Comparison of ENCODE assay signal across 11 mouse cellular contexts in genomic region chr3:34486441-34487050, GRCm38 (mm10).
DNase-seq lines count a peak whose midpoint lies in the region; ATAC-seq and TF ChIP-seq lines count a peak whose summit lies in the region.
"Had no signal": no experiment of that assay in that cellular context is flagged by ENCODE, and none has a peak within 500 bp of the region (broad histone marks: within the 10 kb centered on the region; RNA-seq: fewer than 3 reads in every experiment).

No protein-coding gene starts in this region.

- peaks cover 3% of the 10 kb centered on the region; the same call in 1 of the 2 replicates for H3K4me1 ChIP-seq in kidney, adult 2 months (ENCODE audit: control insufficient read depth, insufficient read depth, low read length)
- peaks cover 13% of the 10 kb centered on the region; the same call in 1 of the 2 replicates for H3K4me1 ChIP-seq in midbrain, embryonic 11.5 days (ENCODE audit: control insufficient read depth, insufficient read depth, low read length)
- no peaks in the 10 kb centered on the region for H3K4me1 ChIP-seq in stomach, postnatal 0 days (replicated peaks; ENCODE audit: control insufficient read depth, insufficient read depth)
- H3K4me1 ChIP-seq: liver, embryonic 12.5 days had no signal

- no peaks in the 10 kb centered on the region for H3K36me3 ChIP-seq in kidney, adult 2 months (ENCODE audit: control insufficient read depth, insufficient read depth, low read length)
- no peaks in the 10 kb centered on the region for H3K36me3 ChIP-seq in midbrain, embryonic 11.5 days (ENCODE audit: control insufficient read depth, insufficient read depth, low read length)
- H3K36me3 ChIP-seq in stomach, postnatal 0 days (ENCODE audit: control insufficient read depth, insufficient read depth, low read length), result no peaks in the 10 kb centered on the region
- H3K36me3 ChIP-seq: liver, embryonic 12.5 days had no signal

- 16% methylated on average over 9 of the region's 9 CpGs for WGBS in kidney, adult 2 months
- WGBS in midbrain, embryonic 11.5 days, result 2% methylated on average over 9 of the region's 9 CpGs
- 26% methylated on average over 9 of the region's 9 CpGs for WGBS in stomach, postnatal 0 days

- TF ChIP-seq CTCF in kidney, adult 2 months (conservative IDR thresholded peaks at IDR 0.05; ENCODE audit: insufficient read depth, insufficient read length, low read depth, low read length), result no peak
- TF ChIP-seq CTCF in stomach, postnatal 0 days (IDR thresholded peaks at IDR 0.05; ENCODE audit: low read depth), result no peak

- H3K9ac ChIP-seq in midbrain, embryonic 11.5 days (ENCODE audit: low read length), result no peak overlapping the region
- H3K9ac ChIP-seq in stomach, postnatal 0 days (ENCODE audit: low read length), result no peak overlapping the region
- H3K9ac ChIP-seq: liver, embryonic 12.5 days had no signal

- no peak overlapping the region for H3K4me3 ChIP-seq in kidney, adult 2 months (ENCODE audit: insufficient read depth, low read depth, low read length)
- H3K4me3 ChIP-seq in midbrain, embryonic 11.5 days (ENCODE audit: low read depth, low read length), result no peak overlapping the region
- no peak overlapping the region for H3K4me3 ChIP-seq in stomach, postnatal 0 days (ENCODE audit: low read depth, low read length)
- H3K4me3 ChIP-seq: left cerebral cortex, adult 2 months; liver, embryonic 12.5 days had no signal

- ATAC-seq in midbrain, embryonic 11.5 days (ENCODE audit: low FRiP score), result peak; percentile 62
- ATAC-seq in stomach, postnatal 0 days (ENCODE audit: low FRiP score, low TSS enrichment), result no peak

- no peak overlapping the region for H3K27ac ChIP-seq in kidney, adult 2 months (ENCODE audit: insufficient read depth, low read depth, low read length)
- no peak overlapping the region for H3K27ac ChIP-seq in midbrain, embryonic 11.5 days (ENCODE audit: low read depth, low read length)
- H3K27ac ChIP-seq in stomach, postnatal 0 days (replicated peaks), result no peak overlapping the region
- H3K27ac ChIP-seq: left cerebral cortex, adult 2 months had no signal

- TF ChIP-seq EP300 in stomach, postnatal 0 days (optimal IDR thresholded peaks at IDR 0.05), result no peak

- peak; percentile 6 for DNase-seq in kidney, adult 2 months
- DNase-seq in kidney, adult 18-20 months, result no peak
- DNase-seq in Muller cell, postnatal 12 days (ENCODE audit: inconsistent ontology term), result peak; percentile 34
- DNase-seq in NIH3T3 (ENCODE audit: low read depth), result peak; percentile 7
- peak; percentile 86 for DNase-seq in midbrain, embryonic 11.5 days (ENCODE audit: low spot score, missing footprints)
- no peak for DNase-seq in thymus, postnatal 4 days
- no peak for DNase-seq in stomach, postnatal 0 days (ENCODE audit: low spot score)
- DNase-seq: adrenal gland, postnatal 10 days; lung, postnatal 14 days had no signal

- no peak overlapping the region for H3K4me2 ChIP-seq in midbrain, embryonic 11.5 days
- H3K4me2 ChIP-seq in stomach, postnatal 0 days (replicated peaks; ENCODE audit: low read depth), result no peak overlapping the region
- H3K4me2 ChIP-seq: liver, embryonic 12.5 days had no signal

- no peak for TF ChIP-seq POLR2A in kidney, adult 2 months (IDR thresholded peaks at IDR 0.05; ENCODE audit: low read depth, low read length)

- no peaks in the 10 kb centered on the region for H3K9me3 ChIP-seq in midbrain, embryonic 11.5 days (ENCODE audit: control insufficient read depth, low read length)
- H3K9me3 ChIP-seq in stomach, postnatal 0 days (ENCODE audit: control insufficient read depth, low read length), result no peaks in the 10 kb centered on the region
- H3K9me3 ChIP-seq: liver, embryonic 12.5 days had no signal

- H3K27me3 ChIP-seq in kidney, adult 2 months (replicated peaks; ENCODE audit: control insufficient read depth, insufficient read depth, low read length), result no peaks in the 10 kb centered on the region
- 0 out of 2 replicates have a peak, but pooled peaks cover 2% of the 10 kb centered on the region for H3K27me3 ChIP-seq in midbrain, embryonic 11.5 days (ENCODE audit: control insufficient read depth, insufficient read depth, low read length)
- H3K27me3 ChIP-seq in stomach, postnatal 0 days (ENCODE audit: control insufficient read depth, insufficient read depth, low read length), result no peaks in the 10 kb centered on the region
- H3K27me3 ChIP-seq: liver, embryonic 12.5 days had no signal

Comparison
In these comparisons a context has a peak if more than half of its experiments do, and no peak if none do; other contexts are left out.
1. DNase-seq: peak in kidney, adult 2 months (single experiment), Muller cell, postnatal 12 days (single experiment), NIH3T3 (single experiment) and midbrain, embryonic 11.5 days (single experiment); none in kidney, adult 18-20 months (single experiment), thymus, postnatal 4 days (single experiment) and stomach, postnatal 0 days (single experiment).